Comparison of ENCODE assay signal across 11 mouse cellular contexts in genomic region chr12:71036729-71037404, GRCm38 (mm10). TPM values are rescaled to one million over a fixed set of nuclear protein-coding genes. Genes with fewer than 3 reads are reported as not detected.
DNase-seq lines count a peak whose midpoint lies in the region; ATAC-seq lines count a peak whose summit lies in the region.
"Had no signal": no experiment of that assay in that cellular context is flagged by ENCODE, and none has a peak within 500 bp of the region (broad histone marks: within the 10 kb centered on the region; RNA-seq: fewer than 3 reads in every experiment).

No protein-coding gene starts in this region.

- no peaks in the 10 kb centered on the region for H3K27me3 ChIP-seq in midbrain, embryonic 11.5 days (ENCODE audit: control insufficient read depth, insufficient read depth, low read length)
- no peaks in the 10 kb centered on the region for H3K27me3 ChIP-seq in midbrain, embryonic 14.5 days (ENCODE audit: control insufficient read depth, insufficient read depth, low read length)
- H3K27me3 ChIP-seq in liver, embryonic 11.5 days (replicated peaks; ENCODE audit: control insufficient read depth, insufficient read depth, low read length), result no peaks in the 10 kb centered on the region

- DNase-seq in midbrain, embryonic 11.5 days (ENCODE audit: low spot score, missing footprints), result peak; percentile 66
- DNase-seq in midbrain, embryonic 14.5 days, result no peak
- peak; percentile 31 for DNase-seq in T-cell, adult 2 months (ENCODE audit: low spot score)
- DNase-seq in liver, embryonic 11.5 days (ENCODE audit: low spot score), result no peak
- no peak for DNase-seq in thymus, postnatal 36 days
- DNase-seq in yolk sac, embryonic 10.5 days (ENCODE audit: low spot score), result no peak
- DNase-seq in left cerebral cortex, adult 9 months (ENCODE audit: low spot score in 2 of 2), result no peak

- no peak overlapping the region for H3K27ac ChIP-seq in midbrain, embryonic 11.5 days (ENCODE audit: low read depth, low read length)
- H3K27ac ChIP-seq in midbrain, embryonic 14.5 days (replicated peaks; ENCODE audit: low read depth, low read length), result no peak overlapping the region
- H3K27ac ChIP-seq in liver, embryonic 11.5 days (ENCODE audit: low read depth, low read length), result no peak overlapping the region
- H3K27ac ChIP-seq: hindbrain, postnatal 0 days; layer of hippocampus, adult 2 months; limb, embryonic 10.5 days had no signal

- WGBS in midbrain, embryonic 11.5 days, result 94% methylated on average over 12 of the region's 12 CpGs
- WGBS in midbrain, embryonic 14.5 days, result 93% methylated on average over 12 of the region's 12 CpGs
- 86% methylated on average over 12 of the region's 12 CpGs for WGBS in liver, embryonic 11.5 days

- no peak overlapping the region for H3K9ac ChIP-seq in midbrain, embryonic 11.5 days (ENCODE audit: low read length)
- no peak overlapping the region for H3K9ac ChIP-seq in midbrain, embryonic 14.5 days (replicated peaks; ENCODE audit: low read length)
- no peak overlapping the region for H3K9ac ChIP-seq in liver, embryonic 11.5 days (ENCODE audit: low read depth, low read length)

- H3K9me3 ChIP-seq in midbrain, embryonic 11.5 days (ENCODE audit: control insufficient read depth, low read length), result no peaks in the 10 kb centered on the region
- H3K9me3 ChIP-seq in midbrain, embryonic 14.5 days (ENCODE audit: control insufficient read depth, low read length), result no peaks in the 10 kb centered on the region
- H3K9me3 ChIP-seq in liver, embryonic 11.5 days (ENCODE audit: control insufficient read depth, low read length), result no peaks in the 10 kb centered on the region
- H3K9me3 ChIP-seq: limb, embryonic 10.5 days had no signal

- peaks cover 11% of the 10 kb centered on the region; the same call in 1 of the 2 replicates for H3K36me3 ChIP-seq in midbrain, embryonic 11.5 days (ENCODE audit: control insufficient read depth, insufficient read depth, low read length)
- H3K36me3 ChIP-seq in midbrain, embryonic 14.5 days (ENCODE audit: control insufficient read depth, insufficient read depth, low read length), result peaks cover 47% of the 10 kb centered on the region
- H3K36me3 ChIP-seq in liver, embryonic 11.5 days (ENCODE audit: control insufficient read depth, insufficient read depth, low read length), result peaks cover 31% of the 10 kb centered on the region

- no peak overlapping the region for H3K4me3 ChIP-seq in midbrain, embryonic 11.5 days (ENCODE audit: low read depth, low read length)
- H3K4me3 ChIP-seq in midbrain, embryonic 14.5 days (replicated peaks; ENCODE audit: low read depth, low read length), result no peak overlapping the region
- no peak overlapping the region for H3K4me3 ChIP-seq in liver, embryonic 11.5 days (ENCODE audit: low read depth, low read length)
- H3K4me3 ChIP-seq: layer of hippocampus, adult 2 months; limb, embryonic 10.5 days had no signal

- no peak for ATAC-seq in midbrain, embryonic 11.5 days (ENCODE audit: low FRiP score)
- ATAC-seq in midbrain, embryonic 14.5 days (ENCODE audit: low FRiP score, low TSS enrichment), result no peak
- 0 out of 2 replicates have a peak, but pooled peaks have one; percentile 71 for ATAC-seq in liver, embryonic 11.5 days (replicated peaks; ENCODE audit: low FRiP score)
- no peak for ATAC-seq in activated CD4-positive, CD25-positive, alpha-beta regulatory T cell, adult 4 months
- ATAC-seq: hindbrain, postnatal 0 days had no signal

- no peak overlapping the region for H3K4me2 ChIP-seq in midbrain, embryonic 11.5 days
- H3K4me2 ChIP-seq in midbrain, embryonic 14.5 days (ENCODE audit: low read length), result no peak overlapping the region
- no peak overlapping the region for H3K4me2 ChIP-seq in liver, embryonic 11.5 days

- H3K4me1 ChIP-seq in midbrain, embryonic 11.5 days (ENCODE audit: control insufficient read depth, insufficient read depth, low read length), result no peaks in the 10 kb centered on the region
- no peaks in the 10 kb centered on the region for H3K4me1 ChIP-seq in midbrain, embryonic 14.5 days (ENCODE audit: control insufficient read depth, insufficient read depth, low read length)
- H3K4me1 ChIP-seq in liver, embryonic 11.5 days (replicated peaks; ENCODE audit: control insufficient read depth, insufficient read depth, low read length), result no peaks in the 10 kb centered on the region
- H3K4me1 ChIP-seq: limb, embryonic 10.5 days had no signal

RNA-seq across cellular contexts. Expression of gene Arid4a, which starts 21.1 kb away (rescaled TPM):
- polyA plus RNA-seq in midbrain, embryonic 11.5 days (2014; fragmentation: Nextera tagmentation; extraction: Ambion mirVana), result 34.5 and 35.2 TPM in 2 replicates
- 42.3 and 44.7 TPM in 2 replicates for polyA plus RNA-seq in midbrain, embryonic 14.5 days (2014; fragmentation: Nextera tagmentation; extraction: Ambion mirVana)
- 31.6 and 32.5 TPM in 2 replicates for polyA plus RNA-seq in liver, embryonic 11.5 days (2014; fragmentation: Nextera tagmentation; extraction: Ambion mirVana)
- polyA plus RNA-seq in activated CD4-positive, CD25-positive, alpha-beta regulatory T cell, adult 4 months (2017; shearing (Covaris generic)), result 10 to 100 TPM; 80.2 to 95.9 TPM

Comparison
In these comparisons a context has a peak if more than half of its experiments do, and no peak if none do; other contexts are left out.
1. DNase-seq: peak in midbrain, embryonic 11.5 days (single experiment) and T-cell, adult 2 months (single experiment); none in midbrain, embryonic 14.5 days (single experiment), liver, embryonic 11.5 days (single experiment), thymus, postnatal 36 days (0 of 2), yolk sac, embryonic 10.5 days (single experiment) and left cerebral cortex, adult 9 months (0 of 2).